Mouse (Mus musculus) stomach, postnatal 0 days (tissue): ENCODE measurements at regions not wholly inside any gene's neighbourhood (a gene's known extent, or its start where the extent isn't known, plus 50 kb on each side); places are given as distances from the start of the nearest gene placed in this dataset.

Experiments used
- CTCF ChIP-seq: IDR thresholded peaks from 2 replicates; pipeline ENCODE4 v1.5.1; 2016; ENCODE audit warnings: antibody characterized with exemption, low read depth, mild to moderate bottlenecking, moderate library complexity
- EP300 ChIP-seq: optimal IDR thresholded peaks from 2 replicates; pipeline ENCODE3; 2016; ENCODE audit warnings: antibody characterized with exemption

DNA sequence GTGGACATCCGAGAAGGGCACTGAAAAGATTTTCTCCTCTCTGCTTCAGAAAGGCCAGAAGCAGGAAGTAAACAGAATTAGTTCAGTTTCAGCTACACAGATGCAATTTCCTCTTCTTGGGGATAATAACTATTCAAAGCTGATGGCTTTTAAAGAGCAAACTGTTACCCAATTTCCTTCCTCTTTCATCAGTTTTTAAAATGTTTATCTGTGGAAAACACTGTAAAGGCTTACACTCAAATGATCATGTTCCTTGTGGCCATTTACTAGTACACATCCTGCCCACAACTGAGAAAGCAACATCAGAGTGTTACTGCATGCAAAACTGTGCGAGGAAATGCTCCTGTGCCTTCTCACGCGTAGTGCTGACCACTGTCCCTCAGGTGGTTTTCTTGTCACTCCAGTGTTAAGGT is 137.5 kb downstream of the Fam174a start:
- TF ChIP-seq CTCF (no peak), EP300 (no peak)
